Mouse (Mus musculus) heart, postnatal 0 days (tissue): ENCODE data around the gene Rabif. TPM values are rescaled to one million over a fixed set of nuclear protein-coding genes. Genes with fewer than 3 reads are reported as not detected.

Experiments used
- ATAC-seq: fragments of 200-750 bp; cut with Nextera tagmentation; 2 replicates; pipeline ENCODE4 v1.8.0; 2017; ENCODE audit warnings: low read depth, moderate number of reproducible peaks, moderate library complexity; ENCODE audit not compliant: insufficient read depth
- DNase-seq: peaks from one replicate; pipeline ENCODE4 v3.0.0-alpha.2; 2016; ENCODE audit warnings: low spot score
- H3K27ac ChIP-seq: fragments of 300-500 bp; sonication (generic); 2 replicates; pipeline ENCODE4 v1.5.1; 2014; ENCODE audit warnings: low read depth, mild to moderate bottlenecking
- H3K27me3 ChIP-seq: fragments of 300-500 bp; sonication (generic); 2 replicates; pipeline ENCODE4 v1.6.1; 2014; ENCODE audit warnings: low read length, mixed read lengths; ENCODE audit not compliant: control insufficient read depth, insufficient read depth
- H3K36me3 ChIP-seq: fragments of 300-500 bp; sonication (generic); replicated peaks from 2 replicates; pipeline ENCODE4 v1.6.1; 2014; ENCODE audit warnings: low read length, mixed read lengths; ENCODE audit not compliant: control insufficient read depth, insufficient read depth
- H3K4me1 ChIP-seq: fragments of 300-500 bp; sonication (generic); 2 replicates; pipeline ENCODE4 v1.6.1; 2014; ENCODE audit warnings: antibody characterized with exemption; ENCODE audit not compliant: control insufficient read depth, insufficient read depth
- H3K4me2 ChIP-seq: fragments of 300-500 bp; sonication (generic); 2 replicates; pipeline ENCODE4 v1.6.1; 2014; ENCODE audit warnings: low read depth, mild to moderate bottlenecking, low read length, moderate library complexity
- H3K4me3 ChIP-seq: fragments of 300-500 bp; sonication (generic); 2 replicates; pipeline ENCODE4 v1.5.1; 2014; ENCODE audit warnings: low read depth, low read length
- H3K9ac ChIP-seq: fragments of 300-500 bp; sonication (generic); replicated peaks from 2 replicates; pipeline ENCODE4 v1.6.1; 2014; ENCODE audit warnings: low read depth, low read length, mixed read lengths
- H3K9me3 ChIP-seq: fragments of 300-500 bp; sonication (generic); replicated peaks from 2 replicates; pipeline ENCODE4 v1.6.1; 2016; ENCODE audit warnings: low read length; ENCODE audit not compliant: control insufficient read depth
- CTCF ChIP-seq: IDR thresholded peaks from 2 replicates; pipeline ENCODE4 v1.5.1; 2016; ENCODE audit warnings: antibody characterized with exemption, control low read depth, low read depth
- EP300 ChIP-seq: IDR thresholded peaks from 2 replicates; pipeline ENCODE4 v1.6.1; 2016; ENCODE audit warnings: antibody characterized with exemption, low read depth
- WGBS: fragments of 180-500 bp; shearing (Covaris S2); extraction: QIAGEN DNeasy Blood & Tissue Kit; methylation state at CpG from one replicate; pipeline ENCODE4 v1.1.7; 2014; 5-methylcytosine and 5-hydroxymethylcytosine counted together
- polyA plus RNA-seq: library from polyadenylated mRNA; unstranded; fragments of >200 nt; fragmentation: Nextera tagmentation; extraction: Ambion mirVana; gene quantifications from 2 replicates; pipeline ENCODE4 v1.2.1, GENCODE M21; 2015
- total RNA-seq: library from RNA; depleted of rRNA; stranded (reverse); fragments of >200 nt; gene quantifications from 2 replicates; pipeline ENCODE4 v1.2.3, GENCODE M21; 2014; ENCODE audit warnings: low replicate concordance

Gene Rabif
- total and polyA plus RNA-seq, 2 experiments from 2014 or later, result 14.0 to 21.4 TPM

GRCm38 (mm10) chr1:134490903-134491801, 3.3 kb upstream of the Rabif start:
- 87% methylated on average over 6 of the region's 6 CpGs for WGBS
- no peaks in the 10 kb centered on the region for H3K27me3 ChIP-seq
- H3K4me3 ChIP-seq, result no peak overlapping the region
- no peak for TF ChIP-seq EP300
- TF ChIP-seq CTCF, result no peak
- no peak overlapping the region for H3K27ac ChIP-seq
- no peak for DNase-seq
- no peaks in the 10 kb centered on the region for H3K9me3 ChIP-seq
- no peak for ATAC-seq
- peaks cover 44% of the 10 kb centered on the region for H3K36me3 ChIP-seq
- no peak overlapping the region for H3K4me2 ChIP-seq
- H3K9ac ChIP-seq, result no peak overlapping the region
- H3K4me1 ChIP-seq, result peaks cover 11% of the 10 kb centered on the region; the same call in 1 of the 2 replicates

- ATAC-seq, result no peak
- no peak overlapping the region for H3K9ac ChIP-seq
- no peak for DNase-seq
- no peak overlapping the region for H3K4me2 ChIP-seq
- no peak overlapping the region for H3K4me3 ChIP-seq
- H3K27ac ChIP-seq, result no peak overlapping the region
- TF ChIP-seq EP300 (no peak), CTCF (no peak)
- H3K36me3 ChIP-seq, result peaks cover 38% of the 10 kb centered on the region
- WGBS, result 74% methylated on average over 7 of the region's 7 CpGs
- H3K9me3 ChIP-seq, result no peaks in the 10 kb centered on the region
- H3K4me1 ChIP-seq, result peaks cover 11% of the 10 kb centered on the region; the same call in 1 of the 2 replicates
- H3K27me3 ChIP-seq, result no peaks in the 10 kb centered on the region
Observed at GRCm38 (mm10) chr1:134492276-134492675, 2.2 kb upstream of the Rabif start.

- Histone ChIP-seq H3K27ac (peak overlapping the region; percentile 91; the same call in 1 of the 2 replicates), H3K36me3 (peaks cover 27% of the 10 kb centered on the region), H3K9ac (no peak overlapping the region), H3K4me1 (peaks cover 11% of the 10 kb centered on the region; the same call in 1 of the 2 replicates), H3K4me2 (peak overlapping the region; percentile 89; the same call in 1 of the 2 replicates), H3K4me3 (no peak overlapping the region), H3K27me3 (no peaks in the 10 kb centered on the region), H3K9me3 (no peaks in the 10 kb centered on the region)
- DNase-seq, result no peak
- WGBS, result 84% methylated on average over 2 of the region's 2 CpGs
- ATAC-seq, result no peak
- no peak for TF ChIP-seq CTCF
- TF ChIP-seq EP300, result no peak
Observed at GRCm38 (mm10) chr1:134493496-134493895, 952 bp upstream of the Rabif start.

- H3K9ac ChIP-seq, result peak overlapping the region; percentile 77
- TF ChIP-seq CTCF (no peak), EP300 (no peak)
- H3K9me3 ChIP-seq, result no peaks in the 10 kb centered on the region
- no peaks in the 10 kb centered on the region for H3K27me3 ChIP-seq
- peaks cover 27% of the 10 kb centered on the region for H3K36me3 ChIP-seq
- H3K4me3 ChIP-seq, result peak overlapping the region; percentile 96
- WGBS, result 20% methylated on average over 5 of the region's 5 CpGs
- H3K27ac ChIP-seq, result peak overlapping the region; percentile 91
- no peak for DNase-seq
- peak overlapping the region; percentile 89 for H3K4me2 ChIP-seq
- ATAC-seq, result no peak
- peaks cover 11% of the 10 kb centered on the region; the same call in 1 of the 2 replicates for H3K4me1 ChIP-seq
Observed at GRCm38 (mm10) chr1:134493956-134494355, 492 bp upstream of the Rabif start.

- DNase-seq, result no peak
- peaks cover 21% of the 10 kb centered on the region for H3K36me3 ChIP-seq
- ATAC-seq, result no peak
- peaks cover 11% of the 10 kb centered on the region; the same call in 1 of the 2 replicates for H3K4me1 ChIP-seq
- WGBS, result 15% methylated on average over 5 of the region's 5 CpGs
- peak overlapping the region; percentile 96 for H3K4me3 ChIP-seq
- H3K27ac ChIP-seq, result peak overlapping the region; percentile 91
- peak overlapping the region; percentile 89 for H3K4me2 ChIP-seq
- no peaks in the 10 kb centered on the region for H3K27me3 ChIP-seq
- no peaks in the 10 kb centered on the region for H3K9me3 ChIP-seq
- no peak for TF ChIP-seq EP300
- no peak for TF ChIP-seq CTCF
- H3K9ac ChIP-seq, result peak overlapping the region; percentile 77
Observed at GRCm38 (mm10) chr1:134495216-134495539, 730 bp downstream of the Rabif start.
